Comparison of ENCODE assay signal across 15 mouse cellular contexts in the genomic region with DNA sequence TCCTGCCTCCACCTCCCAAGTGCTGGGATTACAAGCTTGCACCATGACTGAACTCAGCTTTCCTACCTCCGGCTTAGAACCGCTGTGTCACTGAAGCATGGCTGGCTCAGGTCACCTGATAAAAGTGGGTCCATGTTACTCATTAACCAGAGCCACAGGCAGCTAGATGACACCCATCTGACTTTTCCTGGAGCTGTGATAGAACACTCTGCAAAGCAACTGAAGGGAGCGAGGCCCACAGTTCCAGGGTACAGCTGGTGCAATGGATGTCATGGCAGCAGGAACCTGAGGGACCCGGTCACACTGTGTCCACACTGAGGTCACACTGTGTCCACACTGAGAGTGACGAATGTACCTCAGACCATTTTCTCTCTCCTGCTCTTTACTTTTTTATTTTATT. TPM values are rescaled to one million over a fixed set of nuclear protein-coding genes. Genes with fewer than 3 reads are reported as not detected.
A peak's percentile ranks its signal among the peaks of the same experiment; 100 is the strongest.
DNase-seq lines count a peak whose midpoint lies in the region; ATAC-seq and TF ChIP-seq lines count a peak whose summit lies in the region.
"Had no signal": no experiment of that assay in that cellular context is flagged by ENCODE, and none has a peak within 500 bp of the region (broad histone marks: within the 10 kb centered on the region; RNA-seq: fewer than 3 reads in every experiment).

No protein-coding gene starts in this region.

- no peaks in the 10 kb centered on the region for H3K27me3 ChIP-seq in kidney, postnatal 0 days (ENCODE audit: insufficient read depth, low read length)
- no peaks in the 10 kb centered on the region for H3K27me3 ChIP-seq in liver, embryonic 14.5 days (ENCODE audit: control insufficient read depth, insufficient read depth, low read length)
- H3K27me3 ChIP-seq in stomach, embryonic 15.5 days (replicated peaks) = no peaks in the 10 kb centered on the region
- H3K27me3 ChIP-seq: forebrain, embryonic 15.5 days; heart, embryonic 13.5 days; lung, embryonic 15.5 days; midbrain, embryonic 13.5 days had no signal

- H3K9me3 ChIP-seq in kidney, postnatal 0 days (replicated peaks; ENCODE audit: low read length) = no peaks in the 10 kb centered on the region
- H3K9me3 ChIP-seq in liver, embryonic 14.5 days (ENCODE audit: control insufficient read depth, low read length) = no peaks in the 10 kb centered on the region
- H3K9me3 ChIP-seq in stomach, embryonic 15.5 days = no peaks in the 10 kb centered on the region
- H3K9me3 ChIP-seq: forebrain, embryonic 15.5 days; heart, embryonic 13.5 days; hindbrain, embryonic 12.5 days; lung, embryonic 15.5 days; midbrain, embryonic 13.5 days had no signal

- DNase-seq in kidney, adult 11 months = peak; percentile 84
- DNase-seq in kidney, postnatal 0 days (ENCODE audit: low spot score) = peak; percentile 26
- DNase-seq in liver, embryonic 14.5 days (ENCODE audit: low read depth in 3 of 3, low spot score in 3 of 3) = peak in 2 of 3 experiments; percentile 38 to 42
- no peak for DNase-seq in embryo, embryonic 10.5 days (ENCODE audit: low spot score)
- DNase-seq in thymus, postnatal 14 days = no peak
- DNase-seq: adrenal gland, postnatal 14 days; cerebellum, adult 9-11 months had no signal

- no peak overlapping the region for H3K4me2 ChIP-seq in kidney, postnatal 0 days (ENCODE audit: low read length)
- H3K4me2 ChIP-seq in liver, embryonic 14.5 days (ENCODE audit: low read depth) = no peak overlapping the region
- no peak overlapping the region for H3K4me2 ChIP-seq in stomach, embryonic 15.5 days
- H3K4me2 ChIP-seq: forebrain, embryonic 15.5 days; heart, embryonic 13.5 days; hindbrain, embryonic 12.5 days; lung, embryonic 15.5 days; midbrain, embryonic 13.5 days had no signal

- ATAC-seq in kidney, postnatal 0 days (replicated peaks; ENCODE audit: low FRiP score, low read depth) = peak; percentile 78
- peak; percentile 85 for ATAC-seq in liver, embryonic 14.5 days (ENCODE audit: insufficient read depth)
- ATAC-seq in stomach, embryonic 15.5 days (ENCODE audit: insufficient read depth, low FRiP score, low read depth) = peak; percentile 83
- ATAC-seq in CD4-positive, CD25-positive, alpha-beta regulatory T cell, adult 4 months = no peak
- ATAC-seq: forebrain, embryonic 15.5 days; midbrain, embryonic 13.5 days had no signal

- no peak overlapping the region for H3K4me3 ChIP-seq in kidney, postnatal 0 days (replicated peaks; ENCODE audit: low read depth, low read length)
- no peak overlapping the region for H3K4me3 ChIP-seq in liver, embryonic 14.5 days (ENCODE audit: insufficient read depth in 1 of 2, low read depth in 2 of 2, low read length in 2 of 2)
- H3K4me3 ChIP-seq in stomach, embryonic 15.5 days (replicated peaks) = no peak overlapping the region
- H3K4me3 ChIP-seq: forebrain, embryonic 15.5 days; heart, embryonic 13.5 days; hindbrain, embryonic 12.5 days; lung, embryonic 15.5 days; midbrain, embryonic 13.5 days had no signal

- no peaks in the 10 kb centered on the region for H3K4me1 ChIP-seq in kidney, postnatal 0 days (replicated peaks; ENCODE audit: insufficient read depth, low read length)
- H3K4me1 ChIP-seq in liver, embryonic 14.5 days (replicated peaks; ENCODE audit: control insufficient read depth in 2 of 2, insufficient read depth in 2 of 2, low read length in 1 of 2) = peaks cover 0 to 12% of the 10 kb centered on the region in 2 experiments; a peak in 2 of 4 replicates
- H3K4me1 ChIP-seq in stomach, embryonic 15.5 days = peaks cover 7% of the 10 kb centered on the region; the same call in 1 of the 2 replicates
- H3K4me1 ChIP-seq: forebrain, embryonic 15.5 days had no signal

- no peak for TF ChIP-seq CTCF in kidney, postnatal 0 days (IDR thresholded peaks at IDR 0.05; ENCODE audit: low read depth)
- TF ChIP-seq CTCF in liver, embryonic 14.5 days (IDR thresholded peaks at IDR 0.05; ENCODE audit: low read depth) = no peak

- 68% methylated on average over 5 of the region's 5 CpGs for WGBS in kidney, postnatal 0 days
- WGBS in liver, embryonic 14.5 days (ENCODE audit: insufficient replicate concordance) = 61% methylated on average over 5 of the region's 5 CpGs
- 65% methylated on average over 5 of the region's 5 CpGs for WGBS in stomach, embryonic 15.5 days

- no peak for TF ChIP-seq EP300 in liver, embryonic 14.5 days (IDR thresholded peaks at IDR 0.05; ENCODE audit: low read depth)

- no peak overlapping the region for H3K9ac ChIP-seq in kidney, postnatal 0 days (ENCODE audit: low read depth, low read length)
- H3K9ac ChIP-seq in liver, embryonic 14.5 days (replicated peaks) = no peak overlapping the region
- no peak overlapping the region for H3K9ac ChIP-seq in stomach, embryonic 15.5 days
- H3K9ac ChIP-seq: forebrain, embryonic 15.5 days; heart, embryonic 13.5 days; hindbrain, embryonic 12.5 days; lung, embryonic 15.5 days; midbrain, embryonic 13.5 days had no signal

- no peaks in the 10 kb centered on the region for H3K36me3 ChIP-seq in kidney, postnatal 0 days (ENCODE audit: insufficient read depth, low read length)
- no peaks in the 10 kb centered on the region for H3K36me3 ChIP-seq in liver, embryonic 14.5 days (replicated peaks; ENCODE audit: control insufficient read depth, insufficient read depth, low read depth)
- no peaks in the 10 kb centered on the region for H3K36me3 ChIP-seq in stomach, embryonic 15.5 days
- H3K36me3 ChIP-seq: forebrain, embryonic 15.5 days; heart, embryonic 13.5 days; hindbrain, embryonic 12.5 days; lung, embryonic 15.5 days; midbrain, embryonic 13.5 days had no signal

- no peak overlapping the region for H3K27ac ChIP-seq in kidney, postnatal 0 days
- H3K27ac ChIP-seq in liver, embryonic 14.5 days = no peak overlapping the region
- H3K27ac ChIP-seq in stomach, embryonic 15.5 days = no peak overlapping the region
- H3K27ac ChIP-seq: forebrain, embryonic 15.5 days; heart, embryonic 13.5 days; hindbrain, embryonic 12.5 days; lung, embryonic 15.5 days; midbrain, embryonic 13.5 days had no signal

RNA-seq across cellular contexts. Expression of gene Gstt1, which starts 8.5 kb away (rescaled TPM):
- polyA plus RNA-seq in kidney, postnatal 0 days (2015; fragmentation: Nextera tagmentation; extraction: Ambion mirVana) = 33.2 and 34.4 TPM in 2 replicates
- polyA plus RNA-seq in liver, embryonic 14.5 days (2012; rRNA removed) = 71.5 and 90.6 TPM in 2 replicates
- 68.8 and 75.7 TPM in 2 replicates for polyA plus RNA-seq in liver, embryonic 14.5 days (2014; fragmentation: Nextera tagmentation; extraction: Ambion mirVana)
- 17.9 and 21.3 TPM in 2 replicates for polyA plus RNA-seq in stomach, embryonic 15.5 days (2015; fragmentation: Nextera tagmentation; extraction: Ambion mirVana)
- polyA plus RNA-seq in CD4-positive, CD25-positive, alpha-beta regulatory T cell, adult 4 months (2017; shearing (Covaris generic)) = 1 to 10 TPM in 1 of 2 experiments, not detected in 1; 1.3 TPM

RNA-seq across cellular contexts. Expression of gene Gstt3, which starts 8.6 kb away (rescaled TPM):
- polyA plus RNA-seq in kidney, postnatal 0 days (2015; fragmentation: Nextera tagmentation; extraction: Ambion mirVana) = 76.5 and 78.3 TPM in 2 replicates
- polyA plus RNA-seq in liver, embryonic 14.5 days (2012; rRNA removed) = 5.3 and 5.5 TPM in 2 replicates
- 9.4 and 12.0 TPM in 2 replicates for polyA plus RNA-seq in liver, embryonic 14.5 days (2014; fragmentation: Nextera tagmentation; extraction: Ambion mirVana)
- polyA plus RNA-seq in stomach, embryonic 15.5 days (2015; fragmentation: Nextera tagmentation; extraction: Ambion mirVana) = 42.1 and 43.5 TPM in 2 replicates
- 10 to 100 TPM in 1 of 2 experiments, 1 to 10 TPM in 1; 6.4 to 16.8 TPM for polyA plus RNA-seq in CD4-positive, CD25-positive, alpha-beta regulatory T cell, adult 4 months (2017; shearing (Covaris generic))

RNA-seq across cellular contexts. Expression of gene Gm20441, which starts 9.1 kb away (rescaled TPM):
- 0.71 TPM in 1 of 2 replicates, not detected in the other for polyA plus RNA-seq in kidney, postnatal 0 days (2015; fragmentation: Nextera tagmentation; extraction: Ambion mirVana)
- polyA plus RNA-seq in liver, embryonic 14.5 days (2012; rRNA removed) = 0.04 TPM in 1 of 2 replicates, not detected in the other
- not detected in 2 replicates for polyA plus RNA-seq in liver, embryonic 14.5 days (2014; fragmentation: Nextera tagmentation; extraction: Ambion mirVana)
- 0.37 TPM in 1 of 2 replicates, not detected in the other for polyA plus RNA-seq in stomach, embryonic 15.5 days (2015; fragmentation: Nextera tagmentation; extraction: Ambion mirVana)
- polyA plus RNA-seq in CD4-positive, CD25-positive, alpha-beta regulatory T cell, adult 4 months (2017; shearing (Covaris generic)) = not detected
- polyA plus RNA-seq: forebrain, embryonic 15.5 days; heart, embryonic 13.5 days; hindbrain, embryonic 12.5 days; lung, embryonic 15.5 days; midbrain, embryonic 13.5 days; neural tube, embryonic 11.5 days had no signal

RNA-seq across cellular contexts. Expression of gene Ddt, which starts 16.6 kb away (rescaled TPM):
- 183 and 188 TPM in 2 replicates for polyA plus RNA-seq in kidney, postnatal 0 days (2015; fragmentation: Nextera tagmentation; extraction: Ambion mirVana)
- polyA plus RNA-seq in liver, embryonic 14.5 days (2012; rRNA removed) = 116 and 138 TPM in 2 replicates
- polyA plus RNA-seq in liver, embryonic 14.5 days (2014; fragmentation: Nextera tagmentation; extraction: Ambion mirVana) = 169 and 176 TPM in 2 replicates
- polyA plus RNA-seq in stomach, embryonic 15.5 days (2015; fragmentation: Nextera tagmentation; extraction: Ambion mirVana) = 70.1 and 84.3 TPM in 2 replicates
- 10 to 100 TPM; 73.3 to 80.4 TPM for polyA plus RNA-seq in CD4-positive, CD25-positive, alpha-beta regulatory T cell, adult 4 months (2017; shearing (Covaris generic))

RNA-seq across cellular contexts. Expression of gene Cabin1, which starts 25.7 kb away (rescaled TPM):
- 20.5 and 24.0 TPM in 2 replicates for polyA plus RNA-seq in kidney, postnatal 0 days (2015; fragmentation: Nextera tagmentation; extraction: Ambion mirVana)
- 11.2 and 11.3 TPM in 2 replicates for polyA plus RNA-seq in liver, embryonic 14.5 days (2012; rRNA removed)
- 12.0 and 13.7 TPM in 2 replicates for polyA plus RNA-seq in liver, embryonic 14.5 days (2014; fragmentation: Nextera tagmentation; extraction: Ambion mirVana)
- polyA plus RNA-seq in stomach, embryonic 15.5 days (2015; fragmentation: Nextera tagmentation; extraction: Ambion mirVana) = 33.6 and 35.8 TPM in 2 replicates
- polyA plus RNA-seq in CD4-positive, CD25-positive, alpha-beta regulatory T cell, adult 4 months (2017; shearing (Covaris generic)) = 10 to 100 TPM; 25.1 to 30.0 TPM

Comparison
In these comparisons a context has a peak if more than half of its experiments do, and no peak if none do; other contexts are left out.
1. DNase-seq: peak in kidney, adult 11 months (single experiment), kidney, postnatal 0 days (single experiment) and liver, embryonic 14.5 days (2 of 3); none in embryo, embryonic 10.5 days (single experiment) and thymus, postnatal 14 days (single experiment).